Mouse (Mus musculus) embryonic facial prominence, embryonic 10.5 days (tissue): Measurements from ENCODE around the gene Snrpd2. TPM values are rescaled to one million over a fixed set of nuclear protein-coding genes. Genes with fewer than 3 reads are reported as not detected.
A peak's percentile ranks its signal among the peaks of the same experiment; 100 is the strongest.

ENCODE experiments used
- DNase-seq: peaks from one replicate; pipeline ENCODE4 v3.0.0-alpha.2; 2017; ENCODE audit warnings: low spot score
- H3K27ac ChIP-seq: fragments of 300-500 bp; sonication (generic); replicated peaks from 2 replicates; pipeline ENCODE4 v1.5.1; 2016; ENCODE audit warnings: mild to moderate bottlenecking
- H3K27me3 ChIP-seq: fragments of 300-500 bp; sonication (generic); replicated peaks from 2 replicates; pipeline ENCODE4 v1.6.1; 2016; ENCODE audit warnings: low read depth, mild to moderate bottlenecking; ENCODE audit not compliant: poor library complexity, severe bottlenecking
- H3K36me3 ChIP-seq: fragments of 300-500 bp; sonication (generic); replicated peaks from 2 replicates; pipeline ENCODE4 v1.6.1; 2016; ENCODE audit warnings: mild to moderate bottlenecking, moderate library complexity
- H3K4me1 ChIP-seq: fragments of 300-500 bp; sonication (generic); 2 replicates; pipeline ENCODE4 v1.6.1; 2016
- H3K4me3 ChIP-seq: fragments of 300-500 bp; sonication (generic); 2 replicates; pipeline ENCODE4 v1.5.1; 2016; ENCODE audit warnings: mild to moderate bottlenecking, moderate library complexity
- H3K9me3 ChIP-seq: fragments of 300-500 bp; sonication (generic); 2 replicates; pipeline ENCODE4 v1.6.1; 2016; ENCODE audit warnings: mild to moderate bottlenecking
- WGBS: fragments of 180-500 bp; shearing (Covaris S2); methylation state at CpG from one replicate; pipeline ENCODE4 v1.1.7; 2016; 5-methylcytosine and 5-hydroxymethylcytosine counted together
- polyA plus RNA-seq: library from polyadenylated mRNA; unstranded; fragments of >200 nt; fragmentation: Nextera tagmentation; extraction: Ambion mirVana; gene quantifications from 2 replicates; pipeline ENCODE4 v1.2.1, GENCODE M21; 2016

Snrpd2 gene
- polyA plus RNA-seq, 1 experiment from 2014 or later = 178 TPM

DNA sequence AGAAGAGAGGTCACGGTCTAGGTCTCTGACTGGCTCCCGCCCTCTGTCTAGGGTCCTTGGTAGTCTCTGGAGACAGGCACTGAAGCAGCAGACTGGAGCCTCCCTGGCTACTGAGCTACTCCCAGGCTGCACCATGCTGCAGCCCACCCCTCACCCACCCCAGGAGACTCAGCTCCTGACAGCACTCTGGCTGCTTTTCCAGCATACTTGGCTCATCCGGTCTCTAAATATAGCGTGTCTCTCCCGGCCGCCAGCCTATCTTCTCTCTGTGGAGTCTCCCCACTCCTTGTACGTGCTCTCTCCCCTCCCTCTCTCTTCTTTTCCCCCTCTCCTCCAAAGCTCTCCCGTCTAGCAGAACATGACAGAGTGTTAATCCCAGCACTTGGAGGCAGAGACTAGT is 20.6 kb downstream of the Snrpd2 start:
- Histone ChIP-seq H3K27me3 (peaks cover 50% of the 10 kb centered on the region), H3K9me3 (peaks cover 5% of the 10 kb centered on the region; the same call in 1 of the 2 replicates), H3K27ac (no peak overlapping the region), H3K4me3 (no peak overlapping the region), H3K4me1 (peaks cover 28% of the 10 kb centered on the region), H3K36me3 (no peaks in the 10 kb centered on the region)
- 64% methylated on average over 8 of the region's 8 CpGs for WGBS
- no peak for DNase-seq

- peaks cover 5% of the 10 kb centered on the region; the same call in 1 of the 2 replicates for H3K9me3 ChIP-seq
- H3K4me1 ChIP-seq = peaks cover 32% of the 10 kb centered on the region
- peaks cover 50% of the 10 kb centered on the region for H3K27me3 ChIP-seq
- H3K36me3 ChIP-seq = no peaks in the 10 kb centered on the region
- DNase-seq = no peak
- H3K4me3 ChIP-seq = peak overlapping the region; percentile 26; the same call in 1 of the 2 replicates
- no peak overlapping the region for H3K27ac ChIP-seq
- WGBS = 48% methylated on average over 8 of the region's 8 CpGs
Measured at GRCm38 (mm10) chr7:19171831-19172230, 22.3 kb downstream of the Snrpd2 start.

- peak overlapping the region; percentile 66; the same call in 1 of the 2 replicates for H3K27ac ChIP-seq
- peaks cover 59% of the 10 kb centered on the region for H3K27me3 ChIP-seq
- H3K9me3 ChIP-seq = no peaks in the 10 kb centered on the region; the same call in 1 of the 2 replicates
- no peaks in the 10 kb centered on the region for H3K36me3 ChIP-seq
- 5% methylated on average over 17 of the region's 17 CpGs for WGBS
- peaks cover 34% of the 10 kb centered on the region for H3K4me1 ChIP-seq
- DNase-seq = peak; percentile 91
- peak overlapping the region; percentile 55 for H3K4me3 ChIP-seq
Measured at GRCm38 (mm10) chr7:19172874-19173273, 23.4 kb downstream of the Snrpd2 start.

DNA sequence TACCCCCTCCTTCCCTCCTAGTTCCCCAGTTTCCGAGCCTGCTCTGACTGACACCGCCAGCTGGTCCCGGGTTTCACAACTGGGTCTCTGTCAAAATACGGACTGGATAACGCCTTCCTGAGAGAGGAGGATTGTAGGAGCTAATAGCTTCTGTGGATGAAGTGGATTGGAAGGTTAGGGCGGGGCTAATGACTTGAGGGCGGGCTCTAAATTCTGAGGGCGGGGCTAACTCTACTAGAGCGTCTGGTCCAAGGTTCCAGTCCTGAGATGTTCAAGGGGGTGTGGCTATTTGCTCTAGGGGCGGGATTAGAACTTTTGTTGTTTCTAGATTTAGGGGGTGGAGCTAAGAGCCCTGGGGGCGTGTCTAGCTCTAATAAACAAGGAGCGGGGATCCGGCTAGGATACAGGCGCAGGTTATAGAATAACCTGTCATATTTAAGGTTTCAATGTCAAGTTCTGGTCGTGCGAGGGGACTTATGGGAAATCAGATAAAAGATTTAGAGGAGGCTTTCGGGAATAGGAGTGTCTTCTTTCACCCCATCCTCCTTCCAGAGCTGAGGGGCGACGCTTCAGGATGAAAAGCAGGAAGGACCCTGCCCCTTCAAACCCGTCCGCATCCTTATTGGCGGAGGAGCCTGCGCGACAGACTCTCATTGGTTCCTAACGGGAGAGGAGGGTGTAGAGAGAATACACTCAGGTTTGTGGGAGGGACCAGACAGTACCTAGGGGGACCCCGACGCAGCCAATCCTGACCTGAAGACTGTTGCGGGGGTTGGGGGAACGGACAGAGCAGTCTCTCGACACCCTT is 26.4 kb downstream of the Snrpd2 start, which contains the start of gene Eml2:
TSS of gene Eml2 (plus strand) at position 714 of the 808 bp plus-strand sequence.
- peak within 1 kb of the TSS; percentile 55 for H3K4me3 ChIP-seq
- 1% methylated on average over 30 of the region's 30 CpGs for WGBS
- H3K27ac ChIP-seq = no peak within 1 kb of the TSS
- H3K4me1 ChIP-seq = peaks cover 56% of the 10 kb centered on the region
- H3K36me3 ChIP-seq = no peaks in the 10 kb centered on the region
- H3K27me3 ChIP-seq = peaks cover 83% of the 10 kb centered on the region
- peak; percentile 63 for DNase-seq
- H3K9me3 ChIP-seq = peaks cover 3% of the 10 kb centered on the region; the same call in 1 of the 2 replicates

- Histone ChIP-seq H3K36me3 (no peaks in the 10 kb centered on the region), H3K27ac (no peak overlapping the region), H3K4me3 (peak overlapping the region; percentile 55), H3K4me1 (peaks cover 62% of the 10 kb centered on the region), H3K9me3 (peaks cover 3% of the 10 kb centered on the region; the same call in 1 of the 2 replicates), H3K27me3 (peaks cover 83% of the 10 kb centered on the region)
- DNase-seq = no peak
- WGBS = 3% methylated on average over 21 of the region's 21 CpGs
Measured at GRCm38 (mm10) chr7:19176516-19176947, 27.0 kb downstream of the Snrpd2 start.

DNA sequence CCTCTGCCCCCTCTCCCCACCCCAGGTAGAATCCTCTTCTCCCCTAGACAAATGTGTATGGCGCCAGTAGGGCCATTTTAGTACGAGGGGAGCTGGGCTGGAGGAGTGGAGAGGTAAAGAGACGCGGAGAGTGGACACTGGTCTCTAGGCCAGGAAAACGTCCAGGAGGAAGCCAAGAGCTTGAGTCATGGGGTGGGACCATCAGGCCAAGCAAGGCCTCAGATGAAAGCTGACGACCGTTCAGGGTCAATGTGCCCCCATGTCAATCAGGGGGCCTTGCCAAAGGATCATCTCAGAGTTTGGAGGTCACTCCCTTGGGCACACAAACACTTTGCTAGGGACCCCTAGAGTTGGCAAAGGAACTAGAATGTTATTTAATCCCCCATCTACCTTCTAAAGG is 27.7 kb downstream of the Snrpd2 start:
- peaks cover 3% of the 10 kb centered on the region; the same call in 1 of the 2 replicates for H3K9me3 ChIP-seq
- peak overlapping the region; percentile 55; the same call in 1 of the 2 replicates for H3K4me3 ChIP-seq
- no peaks in the 10 kb centered on the region for H3K36me3 ChIP-seq
- H3K27me3 ChIP-seq = peaks cover 77% of the 10 kb centered on the region
- H3K4me1 ChIP-seq = peaks cover 62% of the 10 kb centered on the region
- 61% methylated on average over 7 of the region's 7 CpGs for WGBS
- no peak overlapping the region for H3K27ac ChIP-seq
- no peak for DNase-seq

- H3K36me3 ChIP-seq = no peaks in the 10 kb centered on the region
- H3K27me3 ChIP-seq = peaks cover 72% of the 10 kb centered on the region
- 6% methylated on average over 18 of the region's 18 CpGs for WGBS
- DNase-seq = no peak
- peak overlapping the region; percentile 24; the same call in 1 of the 2 replicates for H3K4me3 ChIP-seq
- peaks cover 56% of the 10 kb centered on the region for H3K4me1 ChIP-seq
- no peak overlapping the region for H3K27ac ChIP-seq
- H3K9me3 ChIP-seq = peaks cover 3% of the 10 kb centered on the region; the same call in 1 of the 2 replicates
Measured at GRCm38 (mm10) chr7:19178035-19178434, 28.5 kb downstream of the Snrpd2 start.

DNA sequence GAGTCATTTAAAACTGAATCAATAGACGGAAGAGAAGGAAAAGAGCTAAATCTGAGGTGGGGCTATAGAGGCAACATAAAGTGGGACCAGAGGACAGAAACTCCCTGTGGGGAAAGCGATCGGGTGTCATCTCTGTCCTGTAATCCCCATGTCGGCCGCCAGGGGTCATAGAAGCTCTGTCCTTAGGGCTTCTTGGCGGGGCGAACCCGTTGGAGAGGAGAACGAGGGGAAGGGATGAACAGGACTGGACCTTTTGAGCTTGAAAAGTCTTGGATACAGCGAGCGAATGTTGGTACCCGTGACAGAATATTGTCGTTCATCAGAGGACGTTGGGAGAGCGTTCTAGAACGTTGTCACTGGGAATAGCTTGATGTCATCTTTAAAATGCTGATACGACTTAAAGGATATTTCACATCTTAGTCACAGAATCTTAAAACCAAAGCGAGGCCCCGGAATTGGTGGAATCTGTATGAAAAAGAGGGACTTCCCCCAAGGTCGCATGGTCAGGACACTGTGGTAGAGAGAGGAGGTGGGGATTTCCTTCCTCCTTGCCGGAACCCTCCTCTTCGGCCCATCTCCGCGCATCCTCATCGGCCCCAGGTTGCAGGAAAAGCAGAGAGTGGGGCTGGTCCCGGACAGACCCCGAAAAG is 29.0 kb downstream of the Snrpd2 start:
- peaks cover 4% of the 10 kb centered on the region; the same call in 1 of the 2 replicates for H3K36me3 ChIP-seq
- no peak overlapping the region for H3K27ac ChIP-seq
- peaks cover 68% of the 10 kb centered on the region for H3K27me3 ChIP-seq
- H3K4me1 ChIP-seq = peaks cover 53% of the 10 kb centered on the region
- peak overlapping the region; percentile 52 for H3K4me3 ChIP-seq
- H3K9me3 ChIP-seq = peaks cover 3% of the 10 kb centered on the region; the same call in 1 of the 2 replicates
- peak; percentile 84 for DNase-seq
- 5% methylated on average over 27 of the region's 27 CpGs for WGBS

- Histone ChIP-seq H3K9me3 (peaks cover 3% of the 10 kb centered on the region; the same call in 1 of the 2 replicates), H3K27ac (peak overlapping the region; percentile 7; the same call in 1 of the 2 replicates), H3K36me3 (peaks cover 8% of the 10 kb centered on the region; the same call in 1 of the 2 replicates), H3K27me3 (peaks cover 63% of the 10 kb centered on the region), H3K4me1 (peaks cover 53% of the 10 kb centered on the region), H3K4me3 (peak overlapping the region; percentile 52)
- 1% methylated on average over 32 of the region's 32 CpGs for WGBS
- DNase-seq = peak; percentile 82
Measured at GRCm38 (mm10) chr7:19179173-19179572, 29.7 kb downstream of the Snrpd2 start.

DNA sequence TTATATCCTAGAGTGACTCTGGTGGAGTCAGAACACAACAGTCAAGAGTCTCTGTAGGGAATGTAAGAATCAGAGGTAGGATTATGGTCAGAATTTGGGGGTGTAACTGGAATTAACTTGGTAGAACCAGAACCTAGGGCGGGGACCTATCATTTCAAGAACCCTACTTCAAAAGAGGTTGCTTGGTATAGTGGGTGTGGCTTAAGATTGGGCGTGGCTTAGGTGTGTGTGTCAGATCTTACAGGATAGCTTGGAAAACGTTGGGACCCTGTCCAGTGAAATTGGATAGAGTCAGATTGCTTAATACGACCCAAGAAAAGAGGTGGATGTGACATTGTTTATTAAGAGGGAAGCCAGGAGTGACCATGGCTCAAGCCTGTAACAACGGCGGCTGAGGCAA is 30.4 kb downstream of the Snrpd2 start:
- Histone ChIP-seq H3K4me1 (peaks cover 53% of the 10 kb centered on the region), H3K27ac (no peak overlapping the region), H3K4me3 (peak overlapping the region; percentile 52; the same call in 1 of the 2 replicates), H3K27me3 (peaks cover 59% of the 10 kb centered on the region), H3K9me3 (peaks cover 3% of the 10 kb centered on the region; the same call in 1 of the 2 replicates), H3K36me3 (peaks cover 8% of the 10 kb centered on the region)
- WGBS = 39% methylated on average over 6 of the region's 6 CpGs
- DNase-seq = no peak

GRCm38 (mm10) chr7:19180862-19181429 is 31.4 kb downstream of the Snrpd2 start:
- Histone ChIP-seq H3K27me3 (peaks cover 49% of the 10 kb centered on the region), H3K27ac (peak overlapping the region; percentile 66)

GRCm38 (mm10) chr7:19184250-19184649 is 34.7 kb downstream of the Snrpd2 start:
- no peaks in the 10 kb centered on the region for H3K9me3 ChIP-seq
- peaks cover 23% of the 10 kb centered on the region for H3K4me1 ChIP-seq
- peaks cover 16% of the 10 kb centered on the region for H3K27me3 ChIP-seq
- no peak for DNase-seq
- WGBS = 88% methylated on average over 2 of the region's 2 CpGs
- H3K27ac ChIP-seq = no peak overlapping the region
- no peak overlapping the region for H3K4me3 ChIP-seq
- H3K36me3 ChIP-seq = peaks cover 40% of the 10 kb centered on the region

More at GRCm38 (mm10) chr7:19180862-19181429, 31.4 kb downstream of the Snrpd2 start:
- Histone ChIP-seq H3K9me3 (0 out of 2 replicates have a peak, but pooled peaks cover 3% of the 10 kb centered on the region), H3K36me3 (peaks cover 15% of the 10 kb centered on the region), H3K4me3 (peak overlapping the region; percentile 64), H3K4me1 (peaks cover 47% of the 10 kb centered on the region)
- 1% methylated on average over 27 of the region's 27 CpGs for WGBS
- peak; percentile 83 for DNase-seq
